Mouse (Mus musculus): ENCODE measurements around the gene Clec2d. TPM values are rescaled to one million over a fixed set of nuclear protein-coding genes. Genes with fewer than 3 reads are reported as not detected.
"Not testable (repeated sequence)": the region's sequence is repeated elsewhere in the genome, so short reads cannot be mapped to it uniquely, and the experiment has no call there.

Clec2d gene
- polyA plus RNA-seq, 1 experiment from 2014 or later = 0.23 TPM

- not testable (repeated sequence) for H3K4me1 ChIP-seq (replicated peaks); H3K27ac ChIP-seq; H3K9ac ChIP-seq (replicated peaks); H3K27me3 ChIP-seq; H3K36me3 ChIP-seq; H3K4me2 ChIP-seq; H3K9me3 ChIP-seq; ATAC-seq (ENCODE audit: insufficient number of reproducible peaks, insufficient read depth, low FRiP score, low TSS enrichment, low read depth); H3K4me3 ChIP-seq (replicated peaks)
- WGBS = 92% methylated on average over 3 of the region's 3 CpGs
Measured at GRCm38 (mm10) chr6:129187816-129188215, 7.4 kb downstream of the Clec2d start.

GRCm38 (mm10) chr6:129193431-129193830 is 13.0 kb downstream of the Clec2d start:
- no peaks in the 10 kb centered on the region for H3K9me3 ChIP-seq
- H3K4me3 ChIP-seq (replicated peaks) = no peak overlapping the region
- no peak overlapping the region for H3K27ac ChIP-seq
- no peaks in the 10 kb centered on the region for H3K27me3 ChIP-seq
- WGBS = 90% methylated on average over 2 of the region's 2 CpGs
- H3K4me2 ChIP-seq = no peak overlapping the region
- H3K4me1 ChIP-seq (replicated peaks) = no peaks in the 10 kb centered on the region
- ATAC-seq (ENCODE audit: insufficient number of reproducible peaks, insufficient read depth, low FRiP score, low TSS enrichment, low read depth) = no peak
- no peak overlapping the region for H3K9ac ChIP-seq (replicated peaks)
- no peaks in the 10 kb centered on the region for H3K36me3 ChIP-seq

DNA sequence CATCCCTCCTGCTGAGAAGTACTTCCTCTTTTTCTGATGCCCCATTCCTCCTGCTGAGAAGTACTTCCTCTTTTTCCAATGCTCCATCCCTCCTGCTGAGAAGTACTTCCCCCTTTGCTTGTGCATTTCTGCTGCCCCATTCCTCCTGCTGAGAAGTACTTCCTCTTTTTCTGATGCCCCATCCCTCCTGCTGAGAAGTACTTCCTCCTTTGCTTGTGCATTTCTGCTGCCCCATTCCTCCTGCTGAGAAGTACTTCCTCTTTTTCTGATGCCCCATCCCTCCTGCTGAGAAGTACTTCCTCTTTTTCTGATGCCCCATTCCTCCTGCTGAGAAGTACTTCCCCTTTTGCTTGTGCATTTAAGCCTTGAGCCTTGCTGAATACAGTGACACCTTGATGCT is 19.7 kb downstream of the Clec2d start:
- not testable (repeated sequence) for H3K9ac ChIP-seq (replicated peaks); H3K9me3 ChIP-seq; H3K36me3 ChIP-seq; H3K4me2 ChIP-seq; H3K4me1 ChIP-seq (replicated peaks); H3K27me3 ChIP-seq; H3K4me3 ChIP-seq (replicated peaks); ATAC-seq (ENCODE audit: insufficient number of reproducible peaks, insufficient read depth, low FRiP score, low TSS enrichment, low read depth); H3K27ac ChIP-seq

- 78% methylated on average over 1 of the region's 1 CpGs for whole genome bisulfite sequencing
- Histone ChIP-seq H3K27me3 (no peaks in the 10 kb centered on the region), H3K4me2 (no peak overlapping the region), H3K9ac (replicated peaks) (no peak overlapping the region), H3K4me3 (replicated peaks) (no peak overlapping the region), H3K27ac (no peak overlapping the region), H3K36me3 (no peaks in the 10 kb centered on the region), H3K4me1 (replicated peaks) (no peaks in the 10 kb centered on the region), H3K9me3 (no peaks in the 10 kb centered on the region)
- no peak for ATAC-seq (ENCODE audit: insufficient number of reproducible peaks, insufficient read depth, low FRiP score, low TSS enrichment, low read depth)
Measured at GRCm38 (mm10) chr6:129202306-129202705, 21.9 kb downstream of the Clec2d start.

DNA sequence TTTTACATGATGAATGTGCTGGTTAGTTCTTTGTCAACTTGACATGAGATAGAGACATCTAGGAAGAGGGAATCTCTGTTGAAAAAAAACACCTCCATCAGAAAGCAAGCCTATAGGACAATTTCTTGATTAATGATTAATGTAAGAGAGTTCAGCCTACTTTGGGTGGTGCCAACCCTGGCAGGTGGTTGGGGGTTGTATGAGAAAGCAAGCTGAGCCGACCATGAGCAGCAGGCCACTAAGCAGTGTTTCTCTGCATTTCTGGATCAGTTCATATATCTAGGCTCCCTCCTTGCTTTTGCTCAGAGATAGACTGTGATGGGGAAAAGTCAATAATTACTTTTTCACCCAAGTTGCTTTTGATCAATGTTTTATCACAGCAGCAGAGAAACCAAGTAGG is 23.9 kb downstream of the Clec2d start:
- Histone ChIP-seq H3K4me3 (replicated peaks) (no peak overlapping the region), H3K4me1 (replicated peaks) (no peaks in the 10 kb centered on the region), H3K4me2 (no peak overlapping the region), H3K9ac (replicated peaks) (no peak overlapping the region), H3K27me3 (no peaks in the 10 kb centered on the region), H3K27ac (no peak overlapping the region), H3K9me3 (no peaks in the 10 kb centered on the region), H3K36me3 (no peaks in the 10 kb centered on the region)
- 90% methylated on average over 1 of the region's 1 CpGs for WGBS
- ATAC-seq (ENCODE audit: insufficient number of reproducible peaks, insufficient read depth, low FRiP score, low TSS enrichment, low read depth) = no peak

- Histone ChIP-seq H3K4me3 (replicated peaks) (no peak overlapping the region), H3K27me3 (no peaks in the 10 kb centered on the region), H3K27ac (no peak overlapping the region), H3K36me3 (no peaks in the 10 kb centered on the region), H3K9me3 (no peaks in the 10 kb centered on the region), H3K4me1 (replicated peaks) (no peaks in the 10 kb centered on the region), H3K9ac (replicated peaks) (no peak overlapping the region), H3K4me2 (no peak overlapping the region)
- ATAC-seq (ENCODE audit: insufficient number of reproducible peaks, insufficient read depth, low FRiP score, low TSS enrichment, low read depth) = no peak
- WGBS = 80% methylated on average over 3 of the region's 3 CpGs
Measured at GRCm38 (mm10) chr6:129204838-129205237, 24.4 kb downstream of the Clec2d start.

GRCm38 (mm10) chr6:129208891-129209519 is 28.6 kb downstream of the Clec2d start:
- no peak overlapping the region for H3K27ac ChIP-seq
- no peak overlapping the region for H3K4me3 ChIP-seq (replicated peaks)
- ATAC-seq (ENCODE audit: insufficient number of reproducible peaks, insufficient read depth, low FRiP score, low TSS enrichment, low read depth) = no peak
- H3K27me3 ChIP-seq = no peaks in the 10 kb centered on the region
- H3K4me1 ChIP-seq (replicated peaks) = no peaks in the 10 kb centered on the region
- no peak overlapping the region for H3K4me2 ChIP-seq
- H3K9ac ChIP-seq (replicated peaks) = no peak overlapping the region
- no peaks in the 10 kb centered on the region for H3K9me3 ChIP-seq
- 84% methylated on average over 5 of the region's 5 CpGs for WGBS
- no peaks in the 10 kb centered on the region for H3K36me3 ChIP-seq

GRCm38 (mm10) chr6:129209785-129210446 is 29.5 kb downstream of the Clec2d start:
- Histone ChIP-seq H3K4me3 (replicated peaks) (no peak overlapping the region), H3K9ac (replicated peaks) (no peak overlapping the region), H3K27ac (no peak overlapping the region), H3K9me3 (no peaks in the 10 kb centered on the region), H3K36me3 (no peaks in the 10 kb centered on the region), H3K27me3 (no peaks in the 10 kb centered on the region), H3K4me2 (no peak overlapping the region), H3K4me1 (replicated peaks) (no peaks in the 10 kb centered on the region)
- ATAC-seq (ENCODE audit: insufficient number of reproducible peaks, insufficient read depth, low FRiP score, low TSS enrichment, low read depth) = no peak
- 81% methylated on average over 1 of the region's 1 CpGs for WGBS

GRCm38 (mm10) chr6:129210447-129210790 is 30.0 kb downstream of the Clec2d start:
- no peak for ATAC-seq (ENCODE audit: insufficient number of reproducible peaks, insufficient read depth, low FRiP score, low TSS enrichment, low read depth)
- Histone ChIP-seq H3K9ac (replicated peaks) (no peak overlapping the region), H3K4me3 (replicated peaks) (no peak overlapping the region), H3K36me3 (no peaks in the 10 kb centered on the region), H3K27ac (no peak overlapping the region), H3K4me1 (replicated peaks) (no peaks in the 10 kb centered on the region), H3K4me2 (no peak overlapping the region), H3K27me3 (no peaks in the 10 kb centered on the region), H3K9me3 (no peaks in the 10 kb centered on the region)
- 81% methylated on average over 4 of the region's 4 CpGs for WGBS

GRCm38 (mm10) chr6:129212421-129213195 is 32.2 kb downstream of the Clec2d start:
- Histone ChIP-seq H3K4me2 (no peak overlapping the region), H3K36me3 (no peaks in the 10 kb centered on the region), H3K27me3 (no peaks in the 10 kb centered on the region), H3K9me3 (no peaks in the 10 kb centered on the region), H3K4me1 (replicated peaks) (no peaks in the 10 kb centered on the region), H3K27ac (no peak overlapping the region), H3K9ac (replicated peaks) (no peak overlapping the region), H3K4me3 (replicated peaks) (no peak overlapping the region)
- no peak for ATAC-seq (ENCODE audit: insufficient number of reproducible peaks, insufficient read depth, low FRiP score, low TSS enrichment, low read depth)

DNA sequence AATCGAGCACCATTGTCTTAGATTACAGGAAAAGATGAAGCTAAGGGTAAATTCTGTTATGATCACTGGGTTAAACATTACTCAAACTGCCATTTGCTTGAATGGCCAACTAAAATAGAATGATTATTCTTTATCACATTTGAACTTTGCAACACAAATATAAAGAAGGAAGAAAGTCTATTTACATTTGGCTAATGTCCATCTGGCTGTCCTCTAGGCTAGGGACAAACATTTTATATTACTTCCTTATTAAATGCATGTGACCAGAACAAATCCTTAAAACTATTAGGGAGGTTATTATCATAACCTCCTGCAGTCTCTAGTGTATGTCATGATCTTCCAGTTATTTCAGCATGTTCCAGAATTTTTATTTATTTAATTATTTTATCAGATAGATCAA is 33.1 kb downstream of the Clec2d start:
- H3K27me3 ChIP-seq = no peaks in the 10 kb centered on the region
- H3K9me3 ChIP-seq = no peaks in the 10 kb centered on the region
- H3K4me1 ChIP-seq (replicated peaks) = no peaks in the 10 kb centered on the region
- no peak overlapping the region for H3K9ac ChIP-seq (replicated peaks)
- no peak overlapping the region for H3K4me3 ChIP-seq (replicated peaks)
- H3K27ac ChIP-seq = no peak overlapping the region
- no peak overlapping the region for H3K4me2 ChIP-seq
- ATAC-seq (ENCODE audit: insufficient number of reproducible peaks, insufficient read depth, low FRiP score, low TSS enrichment, low read depth) = no peak
- no peaks in the 10 kb centered on the region for H3K36me3 ChIP-seq
- WGBS = 79% methylated on average over 1 of the region's 1 CpGs
